Comparison of ENCODE assay signal across 8 mouse cellular contexts in the genomic region with DNA sequence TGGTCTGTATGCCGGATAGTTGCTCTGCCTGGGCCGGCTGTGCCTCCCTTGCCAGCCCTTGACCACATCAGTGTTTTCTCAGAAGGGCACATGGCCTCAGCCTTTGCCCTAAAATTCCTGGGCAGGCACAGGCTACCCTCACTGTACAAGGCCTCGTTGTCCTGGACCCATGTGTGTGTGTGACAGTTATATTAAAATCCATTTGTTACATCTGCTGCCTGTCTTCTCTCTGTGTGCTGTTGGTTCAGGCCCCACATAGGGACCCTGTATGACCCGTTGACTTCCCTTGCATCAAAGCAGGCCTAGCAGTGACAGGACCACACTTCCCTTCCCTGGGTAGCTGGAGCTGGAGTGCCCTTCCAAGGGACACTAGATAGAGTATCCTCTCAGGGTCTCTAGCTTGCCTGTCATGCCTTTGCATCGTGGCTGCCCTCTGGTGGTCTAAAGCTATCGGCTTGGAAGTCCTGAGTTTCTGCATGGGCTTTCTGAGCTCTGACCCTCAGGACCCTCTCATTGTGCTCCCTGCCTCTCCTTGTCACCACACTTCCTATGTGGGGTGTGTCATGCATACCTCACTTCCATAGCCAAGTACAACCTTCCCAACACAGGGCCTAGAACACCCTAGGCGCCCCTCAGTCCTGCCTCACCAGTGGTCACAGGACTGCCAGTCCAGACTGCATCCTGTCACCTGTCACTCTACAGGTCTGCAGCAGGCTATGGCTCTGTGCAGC. TPM values are rescaled to one million over a fixed set of nuclear protein-coding genes. Genes with fewer than 3 reads are reported as not detected.
DNase-seq lines count a peak whose midpoint lies in the region; ATAC-seq and TF ChIP-seq lines count a peak whose summit lies in the region.

No protein-coding gene starts in this region.

- H3K27ac ChIP-seq in kidney, adult 2 months (ENCODE audit: insufficient read depth, low read depth, low read length): no peak overlapping the region
- H3K27ac ChIP-seq in ES-Bruce4 (ENCODE audit: insufficient read depth, low read length): no peak overlapping the region
- H3K27ac ChIP-seq in hindbrain, postnatal 0 days: no peak overlapping the region
- H3K27ac ChIP-seq in thymus, adult 2 months (ENCODE audit: control insufficient read depth, insufficient read depth, low read length): no peak overlapping the region

- WGBS in kidney, adult 2 months: 55% methylated on average over 7 of the region's 7 CpGs
- WGBS in hindbrain, postnatal 0 days: 46% methylated on average over 7 of the region's 7 CpGs
- 67% methylated on average over 7 of the region's 7 CpGs for WGBS in thymus, adult 2 months

- no peak for TF ChIP-seq EP300 in ES-Bruce4 (IDR thresholded peaks at IDR 0.05; ENCODE audit: insufficient read depth, low read depth, low read length)

- no peak overlapping the region for H3K9ac ChIP-seq in ES-Bruce4 (ENCODE audit: low read depth, poor library complexity, severe bottlenecking)
- H3K9ac ChIP-seq in hindbrain, postnatal 0 days (replicated peaks; ENCODE audit: low read length): no peak overlapping the region

- H3K4me2 ChIP-seq in hindbrain, postnatal 0 days (ENCODE audit: low read depth, low read length): no peak overlapping the region

- H3K4me1 ChIP-seq in kidney, adult 2 months (ENCODE audit: control insufficient read depth, insufficient read depth, low read length): 0 out of 2 replicates have a peak, but pooled peaks cover 3% of the 10 kb centered on the region
- no peaks in the 10 kb centered on the region for H3K4me1 ChIP-seq in ES-Bruce4 (ENCODE audit: control insufficient read depth, insufficient read depth, low read length)
- no peaks in the 10 kb centered on the region for H3K4me1 ChIP-seq in hindbrain, postnatal 0 days (ENCODE audit: insufficient read depth, low read length)
- H3K4me1 ChIP-seq in thymus, adult 2 months (replicated peaks; ENCODE audit: control insufficient read depth, insufficient read depth, low read length): 0 out of 2 replicates have a peak, but pooled peaks cover 4% of the 10 kb centered on the region

- H3K27me3 ChIP-seq in kidney, adult 2 months (replicated peaks; ENCODE audit: control insufficient read depth, insufficient read depth, low read length): no peaks in the 10 kb centered on the region
- H3K27me3 ChIP-seq in ES-Bruce4 (ENCODE audit: control insufficient read depth, insufficient read depth, low read length, poor library complexity, severe bottlenecking): no peaks in the 10 kb centered on the region
- H3K27me3 ChIP-seq in hindbrain, postnatal 0 days (ENCODE audit: insufficient read depth, low read length): no peaks in the 10 kb centered on the region
- H3K27me3 ChIP-seq in thymus, adult 2 months (ENCODE audit: control insufficient read depth, insufficient read depth, low read length): no peaks in the 10 kb centered on the region

- no peaks in the 10 kb centered on the region for H3K9me3 ChIP-seq in ES-Bruce4 (replicated peaks; ENCODE audit: control insufficient read depth, insufficient read depth, low read length, poor library complexity, severe bottlenecking)
- no peaks in the 10 kb centered on the region for H3K9me3 ChIP-seq in hindbrain, postnatal 0 days (ENCODE audit: low read length)

- H3K36me3 ChIP-seq in kidney, adult 2 months (ENCODE audit: control insufficient read depth, insufficient read depth, low read length): no peaks in the 10 kb centered on the region
- H3K36me3 ChIP-seq in ES-Bruce4 (ENCODE audit: control insufficient read depth, insufficient read depth, low read length, poor library complexity, severe bottlenecking): no peaks in the 10 kb centered on the region
- peaks cover 26% of the 10 kb centered on the region for H3K36me3 ChIP-seq in hindbrain, postnatal 0 days (ENCODE audit: insufficient read depth, low read length)
- H3K36me3 ChIP-seq in thymus, adult 2 months (ENCODE audit: control insufficient read depth, insufficient read depth, low read length): peaks cover 15% of the 10 kb centered on the region

- H3K4me3 ChIP-seq in kidney, adult 2 months (ENCODE audit: insufficient read depth, low read depth, low read length): no peak overlapping the region
- no peak overlapping the region for H3K4me3 ChIP-seq in ES-Bruce4 (ENCODE audit: low read depth, low read length)
- no peak overlapping the region for H3K4me3 ChIP-seq in hindbrain, postnatal 0 days (ENCODE audit: low read length)
- H3K4me3 ChIP-seq in thymus, adult 2 months (ENCODE audit: control insufficient read depth, insufficient read depth, low read length): no peak overlapping the region

- ATAC-seq in hindbrain, postnatal 0 days: peak; percentile 38; the same call in 1 of the 2 replicates

- TF ChIP-seq CTCF in kidney, adult 2 months (conservative IDR thresholded peaks at IDR 0.05; ENCODE audit: insufficient read depth, insufficient read length, low read depth, low read length): peak; percentile 43; the same call in 1 of the 2 replicates
- peak; percentile 84 for TF ChIP-seq CTCF in ES-Bruce4 (IDR thresholded peaks at IDR 0.05; ENCODE audit: low read depth, low read length)
- TF ChIP-seq CTCF in hindbrain, postnatal 0 days (IDR thresholded peaks at IDR 0.05; ENCODE audit: low read depth): peak; percentile 82
- TF ChIP-seq CTCF in thymus, adult 2 months (IDR thresholded peaks at IDR 0.05; ENCODE audit: borderline replicate concordance, control insufficient read depth, extremely low read depth, insufficient read depth, low read length, poor library complexity): peak; percentile 33; the same call in 1 of the 2 replicates

- TF ChIP-seq POLR2A in kidney, adult 2 months (IDR thresholded peaks at IDR 0.05; ENCODE audit: low read depth, low read length): no peak
- TF ChIP-seq POLR2A in ES-Bruce4 (IDR thresholded peaks at IDR 0.05; ENCODE audit: insufficient read depth, low read length): no peak
- no peak for TF ChIP-seq POLR2A in thymus, adult 2 months (IDR thresholded peaks at IDR 0.05; ENCODE audit: control insufficient read depth, extremely low read depth, insufficient read depth, low read length, poor library complexity)

- DNase-seq in kidney, adult 2 months: peak; percentile 33
- DNase-seq in kidney, adult 18-20 months: no peak
- DNase-seq in embryo, embryonic 11 days: peak; percentile 75
- DNase-seq in hindbrain, postnatal 0 days (ENCODE audit: low spot score): peak; percentile 72
- DNase-seq in mesoderm, embryonic 11.5 days (ENCODE audit: low read depth, low spot score): peak; percentile 53
- peak; percentile 62 for DNase-seq in thymus, adult 2 months
- no peak for DNase-seq in cerebellum, adult 11 months

RNA-seq across cellular contexts. Expression of gene Ap1m1, which starts 17.5 kb away (rescaled TPM):
- polyA plus RNA-seq in kidney, adult 2 months (2012; rRNA removed): 72.6 and 75.0 TPM in 2 replicates
- 26.0 and 30.1 TPM in 2 replicates for polyA plus RNA-seq in ES-Bruce4 (2011; ENCODE audit: insufficient read depth, insufficient read length, low read depth, missing spikeins)
- 76.8 and 81.3 TPM in 2 replicates for total RNA-seq in hindbrain, postnatal 0 days (2014; rRNA removed)
- polyA plus RNA-seq in hindbrain, postnatal 0 days (2015; fragmentation: Nextera tagmentation; extraction: Ambion mirVana): 197 and 216 TPM in 2 replicates
- polyA plus RNA-seq in thymus, adult 2 months (2012; rRNA removed): 167 and 183 TPM in 2 replicates

RNA-seq across cellular contexts. Expression of gene Fam32a, which starts 37.8 kb away (rescaled TPM):
- polyA plus RNA-seq in kidney, adult 2 months (2012; rRNA removed): 54.7 and 59.6 TPM in 2 replicates
- polyA plus RNA-seq in ES-Bruce4 (2011; ENCODE audit: insufficient read depth, insufficient read length, low read depth, missing spikeins): 45.1 and 50.4 TPM in 2 replicates
- total RNA-seq in hindbrain, postnatal 0 days (2014; rRNA removed): 90.0 and 94.7 TPM in 2 replicates
- polyA plus RNA-seq in hindbrain, postnatal 0 days (2015; fragmentation: Nextera tagmentation; extraction: Ambion mirVana): 78.9 and 83.2 TPM in 2 replicates
- 52.1 and 62.5 TPM in 2 replicates for polyA plus RNA-seq in thymus, adult 2 months (2012; rRNA removed)

RNA-seq across cellular contexts. Expression of gene Gm11034, which starts 43.9 kb away (rescaled TPM):
- not detected in 2 replicates for polyA plus RNA-seq in kidney, adult 2 months (2012; rRNA removed)
- polyA plus RNA-seq in ES-Bruce4 (2011; ENCODE audit: insufficient read depth, insufficient read length, low read depth, missing spikeins): not detected in 2 replicates
- not detected in 2 replicates for total RNA-seq in hindbrain, postnatal 0 days (2014; rRNA removed)
- polyA plus RNA-seq in hindbrain, postnatal 0 days (2015; fragmentation: Nextera tagmentation; extraction: Ambion mirVana): not detected in 2 replicates
- not detected in 2 replicates for polyA plus RNA-seq in thymus, adult 2 months (2012; rRNA removed)

RNA-seq across cellular contexts. Expression of gene Cib3, which starts 44.7 kb away (rescaled TPM):
- 0.04 TPM in 1 of 2 replicates, not detected in the other for polyA plus RNA-seq in kidney, adult 2 months (2012; rRNA removed)
- not detected in 2 replicates for polyA plus RNA-seq in ES-Bruce4 (2011; ENCODE audit: insufficient read depth, insufficient read length, low read depth, missing spikeins)
- not detected in 2 replicates for total RNA-seq in hindbrain, postnatal 0 days (2014; rRNA removed)
- polyA plus RNA-seq in hindbrain, postnatal 0 days (2015; fragmentation: Nextera tagmentation; extraction: Ambion mirVana): not detected in 2 replicates
- 0.77 and 0.78 TPM in 2 replicates for polyA plus RNA-seq in thymus, adult 2 months (2012; rRNA removed)

RNA-seq across cellular contexts. Expression of gene Gm10282, which starts 47.7 kb away (rescaled TPM):
- polyA plus RNA-seq in kidney, adult 2 months (2012; rRNA removed): 1.8 and 2.8 TPM in 2 replicates
- 2.3 and 4.5 TPM in 2 replicates for polyA plus RNA-seq in ES-Bruce4 (2011; ENCODE audit: insufficient read depth, insufficient read length, low read depth, missing spikeins)
- total RNA-seq in hindbrain, postnatal 0 days (2014; rRNA removed): 0.36 and 1.5 TPM in 2 replicates
- polyA plus RNA-seq in hindbrain, postnatal 0 days (2015; fragmentation: Nextera tagmentation; extraction: Ambion mirVana): 11.7 and 12.3 TPM in 2 replicates
- polyA plus RNA-seq in thymus, adult 2 months (2012; rRNA removed): 13.6 and 19.8 TPM in 2 replicates

Comparison
In these comparisons a context has a peak if more than half of its experiments do, and no peak if none do; other contexts are left out.
1. DNase-seq: peak in kidney, adult 2 months (single experiment), embryo, embryonic 11 days (single experiment), hindbrain, postnatal 0 days (single experiment), mesoderm, embryonic 11.5 days (single experiment) and thymus, adult 2 months (single experiment); none in kidney, adult 18-20 months (single experiment) and cerebellum, adult 11 months (single experiment).
2. CTCF ChIP-seq: peak in every context shown above with its lines; median percentile 84 in ES-Bruce4; 82 in hindbrain, postnatal 0 days; 43 in kidney, adult 2 months; 33 in thymus, adult 2 months.